Mouse (Mus musculus) heart, embryonic 14.5 days (tissue): ENCODE data around the gene Ccdc58. TPM values are rescaled to one million over a fixed set of nuclear protein-coding genes. Genes with fewer than 3 reads are reported as not detected.
A peak's percentile ranks its signal among the peaks of the same experiment; 100 is the strongest.
"Not testable (repeated sequence)": the region's sequence is repeated elsewhere in the genome, so short reads cannot be mapped to it uniquely, and the experiment has no call there.

Source experiments
- ATAC-seq: fragments of 200-750 bp; cut with Nextera tagmentation; 2 replicates; pipeline ENCODE4 v1.8.0; 2017; ENCODE audit warnings: low read depth, moderate TSS enrichment; ENCODE audit not compliant: insufficient number of reproducible peaks, insufficient read depth, low FRiP score
- H3K27ac ChIP-seq, 2 experiments: fragments of 200-500 bp in 1 of 2; fragments of 300-500 bp in 1 of 2; sonication (generic) in 1 of 2; replicated peaks in 1 of 2; 2 replicates each; pipeline ENCODE4 v1.5.1; 2012 to 2014; ENCODE audit warnings: low read depth in 2 of 2, low read length in 2 of 2, control low read depth in 1 of 2, mild to moderate bottlenecking in 1 of 2, mixed read lengths in 1 of 2; ENCODE audit not compliant: control insufficient read depth in 1 of 2, insufficient read depth in 1 of 2
- H3K27me3 ChIP-seq: fragments of 300-500 bp; sonication (generic); 2 replicates; pipeline ENCODE4 v1.6.1; 2014; ENCODE audit warnings: mild to moderate bottlenecking, low read length, control low read depth; ENCODE audit not compliant: control insufficient read depth, insufficient read depth
- H3K36me3 ChIP-seq: fragments of 300-500 bp; sonication (generic); 2 replicates; pipeline ENCODE4 v1.6.1; 2014; ENCODE audit warnings: mild to moderate bottlenecking, control low read depth, low read length, mixed read lengths; ENCODE audit not compliant: control insufficient read depth, insufficient read depth
- H3K4me1 ChIP-seq, 2 experiments: fragments of 200-500 bp in 1 of 2; fragments of 300-500 bp in 1 of 2; sonication (generic) in 1 of 2; 2 replicates each; pipeline ENCODE4 v1.6.1; 2012 to 2014; ENCODE audit warnings: low read length in 2 of 2, control low read depth in 1 of 2, mixed read lengths in 1 of 2; ENCODE audit not compliant: control insufficient read depth in 2 of 2, insufficient read depth in 2 of 2
- H3K4me2 ChIP-seq: fragments of 300-500 bp; sonication (generic); 2 replicates; pipeline ENCODE4 v1.6.1; 2014; ENCODE audit warnings: mild to moderate bottlenecking, low read length
- H3K4me3 ChIP-seq, 2 experiments: fragments of 200-500 bp in 1 of 2; fragments of 300-500 bp in 1 of 2; sonication (generic) in 1 of 2; 2 replicates each; pipeline ENCODE4 v1.5.1; 2012 to 2014; ENCODE audit warnings: low read length in 2 of 2, mild to moderate bottlenecking in 2 of 2, control low read depth in 1 of 2, low read depth in 1 of 2, moderate library complexity in 1 of 2; ENCODE audit not compliant: control insufficient read depth in 1 of 2, insufficient read depth in 1 of 2
- H3K9ac ChIP-seq: fragments of 300-500 bp; sonication (generic); 2 replicates; pipeline ENCODE4 v1.6.1; 2014; ENCODE audit warnings: mild to moderate bottlenecking, low read length
- H3K9me3 ChIP-seq: fragments of 300-500 bp; sonication (generic); 2 replicates; pipeline ENCODE4 v1.6.1; 2016; ENCODE audit warnings: low read length, control low read depth; ENCODE audit not compliant: control insufficient read depth
- WGBS: fragments of 180-500 bp; shearing (Covaris S2); extraction: QIAGEN DNeasy Blood & Tissue Kit; methylation state at CpG from one replicate; pipeline ENCODE4 v1.1.7; 2014; 5-methylcytosine and 5-hydroxymethylcytosine counted together
- polyA plus RNA-seq: library from polyadenylated mRNA; unstranded; fragments of >200 nt; fragmentation: Nextera tagmentation; extraction: Ambion mirVana; gene quantifications from 2 replicates; pipeline ENCODE4 v1.2.1, GENCODE M21; 2014

Ccdc58 gene
- polyA plus RNA-seq, 1 experiment from 2014 or later: 76.2 TPM

GRCm38 (mm10) chr16:36051491-36051890, 20.0 kb upstream of the Ccdc58 start:
- Histone ChIP-seq H3K9ac (no peak overlapping the region), H3K27me3 (no peaks in the 10 kb centered on the region), H3K27ac (no peak overlapping the region), H3K36me3 (peaks cover 63% of the 10 kb centered on the region), H3K4me3 (no peak overlapping the region), H3K4me2 (no peak overlapping the region), H3K9me3 (no peaks in the 10 kb centered on the region), H3K4me1 (peaks cover 17 to 26% of the 10 kb centered on the region in 2 experiments)
- ATAC-seq: no peak
- WGBS: 90% methylated on average over 6 of the region's 6 CpGs

GRCm38 (mm10) chr16:36053524-36054275, 17.8 kb upstream of the Ccdc58 start:
- H3K9me3 ChIP-seq: no peaks in the 10 kb centered on the region
- no peaks in the 10 kb centered on the region for H3K27me3 ChIP-seq
- H3K36me3 ChIP-seq: peaks cover 47% of the 10 kb centered on the region
- 19% methylated on average over 6 of the region's 6 CpGs for WGBS
- H3K9ac ChIP-seq: no peak overlapping the region
- peak overlapping the region; percentile 85 to 86 for H3K27ac ChIP-seq
- peaks cover 22 to 40% of the 10 kb centered on the region in 2 experiments for H3K4me1 ChIP-seq
- no peak overlapping the region for H3K4me3 ChIP-seq
- no peak overlapping the region for H3K4me2 ChIP-seq
- peak; percentile 76 for ATAC-seq

GRCm38 (mm10) chr16:36054920-36055319, 16.6 kb upstream of the Ccdc58 start:
- ATAC-seq: no peak
- H3K4me3 ChIP-seq: no peak overlapping the region
- no peak overlapping the region for H3K9ac ChIP-seq
- H3K4me2 ChIP-seq: no peak overlapping the region
- no peaks in the 10 kb centered on the region for H3K27me3 ChIP-seq
- H3K9me3 ChIP-seq: no peaks in the 10 kb centered on the region
- H3K4me1 ChIP-seq: peaks cover 27 to 52% of the 10 kb centered on the region in 2 experiments
- peak overlapping the region in 1 of 2 experiments; percentile 86; a peak in 1 of 4 replicates for H3K27ac ChIP-seq
- WGBS: 94% methylated on average over 8 of the region's 8 CpGs
- peaks cover 35% of the 10 kb centered on the region for H3K36me3 ChIP-seq

- H3K27me3 ChIP-seq: no peaks in the 10 kb centered on the region
- H3K9ac ChIP-seq: no peak overlapping the region
- WGBS: 76% methylated on average over 11 of the region's 11 CpGs
- no peak overlapping the region for H3K4me2 ChIP-seq
- no peak overlapping the region for H3K27ac ChIP-seq
- ATAC-seq: no peak
- H3K9me3 ChIP-seq: no peaks in the 10 kb centered on the region
- H3K4me1 ChIP-seq: peaks cover 27 to 58% of the 10 kb centered on the region in 2 experiments
- peaks cover 30% of the 10 kb centered on the region for H3K36me3 ChIP-seq
- H3K4me3 ChIP-seq: no peak overlapping the region
Measured at GRCm38 (mm10) chr16:36056416-36056815, 15.1 kb upstream of the Ccdc58 start.

GRCm38 (mm10) chr16:36057933-36058475, 13.5 kb upstream of the Ccdc58 start:
- no peaks in the 10 kb centered on the region for H3K27me3 ChIP-seq
- no peak overlapping the region for H3K4me3 ChIP-seq
- H3K27ac ChIP-seq: peak overlapping the region in 1 of 2 experiments; percentile 50; a peak in 1 of 4 replicates
- H3K4me2 ChIP-seq: no peak overlapping the region
- H3K36me3 ChIP-seq: peaks cover 24% of the 10 kb centered on the region
- no peak for ATAC-seq
- WGBS: 40% methylated on average over 8 of the region's 8 CpGs
- peaks cover 24 to 63% of the 10 kb centered on the region in 2 experiments for H3K4me1 ChIP-seq
- no peaks in the 10 kb centered on the region for H3K9me3 ChIP-seq
- peak overlapping the region; percentile 11; the same call in 1 of the 2 replicates for H3K9ac ChIP-seq

GRCm38 (mm10) chr16:36062534-36062933, 9.0 kb upstream of the Ccdc58 start:
- H3K9me3 ChIP-seq, H3K4me3 ChIP-seq, ATAC-seq, H3K27me3 ChIP-seq, H3K4me2 ChIP-seq, H3K9ac ChIP-seq: not testable (repeated sequence)
- Histone ChIP-seq H3K36me3 (peaks cover 22% of the 10 kb centered on the region), H3K27ac (0 out of 4 replicates have a peak overlapping the region, but pooled peaks of 1 of the 2 experiments have one; percentile 26), H3K4me1 (peaks cover 29 to 71% of the 10 kb centered on the region in 2 experiments)
- WGBS: 70% methylated on average over 1 of the region's 1 CpGs

- peaks cover 27 to 74% of the 10 kb centered on the region in 2 experiments for H3K4me1 ChIP-seq
- no peaks in the 10 kb centered on the region for H3K9me3 ChIP-seq
- H3K9ac ChIP-seq: peak overlapping the region; percentile 36
- no peak overlapping the region for H3K4me3 ChIP-seq
- no peaks in the 10 kb centered on the region for H3K27me3 ChIP-seq
- peaks cover 28% of the 10 kb centered on the region for H3K36me3 ChIP-seq
- 67% methylated on average over 2 of the region's 2 CpGs for WGBS
- peak overlapping the region; percentile 47 to 73; a peak in 2 of 4 replicates for H3K27ac ChIP-seq
- no peak for ATAC-seq
- H3K4me2 ChIP-seq: no peak overlapping the region
Measured at GRCm38 (mm10) chr16:36063315-36063714, 8.2 kb upstream of the Ccdc58 start.
